Mouse (Mus musculus) liver, adult 2 months (tissue): ENCODE results near the gene Lrrc38. TPM values are rescaled to one million over a fixed set of nuclear protein-coding genes. Genes with fewer than 3 reads are reported as not detected.

ENCODE experiments used
- DNase-seq: peaks from one replicate; pipeline ENCODE4 v3.0.0-alpha.2; 2011; ENCODE audit warnings: low read depth, low spot score; ENCODE audit errors: extremely low read depth
- H3K27ac ChIP-seq: fragments of 200-500 bp; replicated peaks from 2 replicates; pipeline ENCODE4 v1.5.1; 2012; ENCODE audit warnings: low read depth, mild to moderate bottlenecking, control low read depth, inconsistent platforms, low read length; ENCODE audit not compliant: insufficient read depth
- H3K27me3 ChIP-seq: fragments of 200-500 bp; 2 replicates; pipeline ENCODE4 v1.6.1; 2012; ENCODE audit warnings: mild to moderate bottlenecking, moderate library complexity, low read length, inconsistent platforms; ENCODE audit not compliant: control insufficient read depth, insufficient read depth
- H3K36me3 ChIP-seq: fragments of 200-500 bp; 2 replicates; pipeline ENCODE4 v1.6.1; 2012; ENCODE audit warnings: low read length, inconsistent platforms; ENCODE audit not compliant: control insufficient read depth, insufficient read depth
- H3K4me1 ChIP-seq: fragments of 200-500 bp; 2 replicates; pipeline ENCODE4 v1.6.1; 2011; ENCODE audit warnings: low read length; ENCODE audit not compliant: control insufficient read depth, insufficient read depth
- H3K4me3 ChIP-seq: fragments of 200-500 bp; 2 replicates; pipeline ENCODE4 v1.5.1; 2011; ENCODE audit warnings: low read depth, mild to moderate bottlenecking, control low read depth, low read length, moderate library complexity; ENCODE audit not compliant: insufficient read depth
- H3K79me2 ChIP-seq: fragments of 200-500 bp; 2 replicates; pipeline ENCODE4 v1.6.1; 2012; ENCODE audit warnings: inconsistent platforms, mild to moderate bottlenecking, low read length, moderate library complexity; ENCODE audit not compliant: control insufficient read depth, insufficient read depth
- H3K9ac ChIP-seq: fragments of 200-500 bp; 2 replicates; pipeline ENCODE4 v1.6.1; 2012; ENCODE audit warnings: low read depth, mild to moderate bottlenecking, control low read depth, inconsistent platforms, low read length
- CTCF ChIP-seq: fragments of 200-500 bp; IDR thresholded peaks from 2 replicates; pipeline ENCODE4 v1.5.1; 2011; ENCODE audit warnings: low read depth, low read length, control low read depth
- POLR2A ChIP-seq: fragments of 200-500 bp; IDR thresholded peaks from 2 replicates; pipeline ENCODE4 v1.6.1; 2011; ENCODE audit warnings: low read length, control low read depth; ENCODE audit not compliant: insufficient read depth; ENCODE audit errors: extremely low read depth
- WGBS: fragments of 180-500 bp; shearing (Covaris S2); methylation state at CpG from one replicate; pipeline ENCODE4 v1.1.7; 2018; 5-methylcytosine and 5-hydroxymethylcytosine counted together
- polyA plus RNA-seq: library from polyadenylated mRNA; depleted of rRNA; stranded (reverse); fragments of >200 nt; gene quantifications from 2 replicates; pipeline ENCODE4 v1.2.3, GENCODE M21; 2012
- total RNA-seq: library from RNA; depleted of rRNA; stranded (reverse); fragments of >200 nt; gene quantifications from 2 replicates; pipeline ENCODE4 v1.2.3, GENCODE M21; 2014

Gene Lrrc38
- total and polyA plus RNA-seq, 2 experiments: not detected

DNA sequence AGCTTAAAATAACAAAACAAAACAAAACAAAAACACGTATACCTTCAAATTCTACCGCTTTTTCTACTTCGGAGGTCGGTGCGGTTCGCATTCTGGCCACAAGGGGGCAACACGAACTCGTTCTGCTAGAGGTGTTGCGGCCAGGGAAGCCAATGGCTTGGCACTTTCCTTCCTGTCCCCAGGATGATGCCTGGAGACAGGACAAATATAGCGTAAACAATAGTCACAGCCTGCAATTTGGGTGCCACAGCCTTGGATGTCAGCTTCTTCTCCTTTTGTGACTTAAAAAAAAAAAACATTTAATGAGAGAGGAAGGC, 24.0 kb upstream of the Lrrc38 start:
- Histone ChIP-seq H3K4me1 (no peaks in the 10 kb centered on the region), H3K9ac (no peak overlapping the region), H3K27ac (no peak overlapping the region), H3K27me3 (no peaks in the 10 kb centered on the region), H3K36me3 (no peaks in the 10 kb centered on the region), H3K79me2 (no peaks in the 10 kb centered on the region), H3K4me3 (no peak overlapping the region)
- DNase-seq: peak; percentile 19
- 2% methylated on average over 10 of the region's 10 CpGs for WGBS
- TF ChIP-seq POLR2A: no peak
- TF ChIP-seq CTCF: peak; percentile 87

DNA sequence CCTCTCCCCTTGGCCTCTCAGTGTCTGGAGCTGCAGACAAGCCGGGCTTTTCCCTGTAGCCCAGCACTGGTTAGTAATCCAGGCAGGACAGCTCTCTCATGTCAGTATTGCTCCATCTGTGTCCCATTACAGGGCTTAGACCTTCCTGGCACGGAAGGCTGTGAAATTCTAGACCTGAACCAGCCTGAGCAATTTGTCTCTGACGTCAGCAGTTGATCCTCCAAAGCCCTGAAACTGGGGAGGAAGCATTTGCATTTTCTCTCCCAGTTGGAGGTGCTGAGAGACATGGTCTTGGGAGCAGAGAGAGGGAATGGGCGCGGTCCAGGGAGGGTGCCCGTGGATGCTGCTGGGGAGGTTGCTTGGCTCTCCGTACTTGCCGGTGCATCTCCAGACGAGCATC, 19.0 kb upstream of the Lrrc38 start:
- no peaks in the 10 kb centered on the region for H3K27me3 ChIP-seq
- H3K27ac ChIP-seq: no peak overlapping the region
- no peak overlapping the region for H3K4me3 ChIP-seq
- H3K9ac ChIP-seq: no peak overlapping the region
- H3K4me1 ChIP-seq: no peaks in the 10 kb centered on the region
- 45% methylated on average over 9 of the region's 9 CpGs for WGBS
- no peaks in the 10 kb centered on the region for H3K36me3 ChIP-seq
- no peak for TF ChIP-seq POLR2A
- TF ChIP-seq CTCF: no peak
- no peaks in the 10 kb centered on the region for H3K79me2 ChIP-seq
- no peak for DNase-seq

DNA sequence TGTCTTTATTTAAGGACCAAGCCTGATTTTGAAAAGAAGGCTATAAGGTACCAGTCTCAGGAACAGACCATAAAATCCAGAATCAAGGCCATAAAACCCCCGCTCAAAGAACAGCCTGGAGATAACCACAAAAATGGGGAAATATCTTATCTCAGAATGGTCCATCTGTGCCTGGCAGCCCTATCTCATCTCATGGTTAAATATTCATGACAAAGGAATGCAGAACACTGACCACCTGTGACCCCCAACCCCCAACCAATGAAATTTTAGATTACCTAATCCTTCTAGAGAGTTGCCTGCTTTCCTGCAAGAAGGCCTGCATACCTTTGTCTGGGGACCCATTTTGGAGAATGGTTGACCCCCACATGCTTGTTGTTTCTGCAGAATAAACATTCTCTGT, 17.8 kb upstream of the Lrrc38 start:
- Histone ChIP-seq H3K79me2 (no peaks in the 10 kb centered on the region), H3K36me3 (no peaks in the 10 kb centered on the region), H3K4me1 (no peaks in the 10 kb centered on the region), H3K27me3 (no peaks in the 10 kb centered on the region), H3K4me3 (no peak overlapping the region), H3K27ac (no peak overlapping the region), H3K9ac (no peak overlapping the region)
- no peak for TF ChIP-seq POLR2A
- TF ChIP-seq CTCF: no peak
- no peak for DNase-seq
- 67% methylated on average over 1 of the region's 1 CpGs for WGBS

DNA sequence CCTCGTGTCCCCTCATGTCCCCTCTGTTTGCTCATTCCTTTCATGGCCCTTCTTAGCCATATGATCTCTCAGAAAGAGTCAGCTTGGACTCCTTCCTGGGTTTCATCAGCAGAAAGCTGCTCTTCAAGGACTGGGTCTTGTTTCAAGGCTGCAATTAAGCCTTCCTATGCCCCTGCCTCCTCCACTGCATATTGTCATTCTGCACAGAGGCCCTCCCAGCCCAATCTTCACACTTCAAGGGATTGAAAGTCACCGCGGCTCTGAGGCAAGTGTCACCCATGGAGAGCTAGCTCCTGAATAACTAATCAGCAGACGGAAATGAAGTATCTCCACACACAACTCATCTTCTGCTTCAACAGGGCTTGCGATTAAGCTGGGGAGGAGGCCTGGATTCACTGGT, 15.4 kb upstream of the Lrrc38 start:
- no peak for DNase-seq
- H3K9ac ChIP-seq: no peak overlapping the region
- H3K79me2 ChIP-seq: no peaks in the 10 kb centered on the region
- H3K36me3 ChIP-seq: no peaks in the 10 kb centered on the region
- no peak overlapping the region for H3K27ac ChIP-seq
- no peaks in the 10 kb centered on the region for H3K27me3 ChIP-seq
- 48% methylated on average over 5 of the region's 5 CpGs for WGBS
- TF ChIP-seq POLR2A (no peak), CTCF (no peak)
- no peak overlapping the region for H3K4me3 ChIP-seq
- H3K4me1 ChIP-seq: no peaks in the 10 kb centered on the region

DNA sequence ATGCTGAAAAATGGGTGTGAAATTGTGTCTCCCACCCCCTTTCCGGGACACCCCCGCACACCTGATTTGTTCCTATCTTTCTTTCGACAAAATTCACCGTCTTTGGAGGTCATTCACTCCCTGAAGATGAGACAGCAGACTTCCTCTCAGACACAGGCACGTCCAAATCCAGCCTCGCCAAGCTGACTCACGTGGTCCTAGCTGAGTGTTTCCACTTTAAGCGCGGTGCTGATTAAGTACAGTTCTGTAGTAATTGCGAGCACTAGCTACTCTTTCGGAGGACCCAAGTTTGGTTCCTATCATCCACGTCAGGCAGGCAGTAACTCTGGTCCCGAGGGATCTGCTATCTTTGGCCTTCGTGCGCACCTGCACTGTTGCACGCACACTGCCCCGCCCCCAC, 14.6 kb upstream of the Lrrc38 start:
- no peak for TF ChIP-seq CTCF
- TF ChIP-seq POLR2A: no peak
- Histone ChIP-seq H3K36me3 (no peaks in the 10 kb centered on the region), H3K27ac (no peak overlapping the region), H3K9ac (no peak overlapping the region), H3K4me1 (no peaks in the 10 kb centered on the region), H3K27me3 (no peaks in the 10 kb centered on the region), H3K79me2 (no peaks in the 10 kb centered on the region), H3K4me3 (no peak overlapping the region)
- DNase-seq: no peak
- 80% methylated on average over 17 of the region's 17 CpGs for WGBS

DNA sequence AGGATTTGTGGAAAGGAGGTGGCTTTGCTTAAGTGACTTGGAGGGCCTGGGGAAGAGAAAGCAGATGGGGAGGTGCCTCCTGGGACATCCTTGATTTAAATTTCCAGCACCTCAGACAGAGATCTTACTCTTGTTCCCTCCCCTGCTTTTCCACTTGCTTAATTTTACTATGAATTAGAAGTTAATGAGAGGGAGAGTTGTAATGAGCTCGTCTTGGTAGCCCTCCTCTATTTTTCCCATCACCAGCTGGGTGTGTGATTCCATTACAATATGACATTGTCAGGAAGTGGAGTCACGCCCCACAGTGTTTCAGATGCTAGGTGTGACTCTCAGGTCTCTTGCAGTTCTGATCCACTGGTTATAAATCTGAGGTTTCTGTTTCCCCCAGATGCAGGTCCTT, 13.5 kb upstream of the Lrrc38 start:
- no peak overlapping the region for H3K9ac ChIP-seq
- no peaks in the 10 kb centered on the region for H3K4me1 ChIP-seq
- DNase-seq: no peak
- H3K27me3 ChIP-seq: no peaks in the 10 kb centered on the region
- no peaks in the 10 kb centered on the region for H3K36me3 ChIP-seq
- WGBS: 70% methylated on average over 2 of the region's 2 CpGs
- no peak overlapping the region for H3K4me3 ChIP-seq
- TF ChIP-seq POLR2A (no peak), CTCF (no peak)
- no peak overlapping the region for H3K27ac ChIP-seq
- H3K79me2 ChIP-seq: no peaks in the 10 kb centered on the region

DNA sequence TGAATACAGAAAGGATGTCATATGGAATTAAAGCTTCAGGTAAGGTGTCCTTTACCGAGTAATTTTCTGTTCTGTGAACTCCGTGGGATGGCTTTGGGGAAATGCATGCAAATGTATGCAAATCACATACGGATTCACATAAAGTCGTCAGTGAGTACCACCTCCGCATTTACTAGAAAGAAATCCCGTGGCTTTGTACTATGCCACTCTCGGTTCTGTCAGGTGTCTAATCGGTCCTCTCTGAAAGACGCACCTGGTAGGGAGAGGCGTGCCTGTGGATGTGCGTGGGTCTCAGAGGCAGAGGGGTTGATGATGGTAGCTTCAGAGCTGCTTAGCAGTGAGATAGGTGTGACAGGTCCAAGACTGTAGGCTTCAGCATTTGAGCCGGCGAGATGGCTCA, 9.7 kb upstream of the Lrrc38 start:
- no peak overlapping the region for H3K27ac ChIP-seq

More for the DNA sequence above, 9.7 kb upstream of the Lrrc38 start:
- no peak overlapping the region for H3K4me3 ChIP-seq
- no peaks in the 10 kb centered on the region for H3K4me1 ChIP-seq
- H3K9ac ChIP-seq: no peak overlapping the region
- WGBS: 83% methylated on average over 13 of the region's 13 CpGs
- no peaks in the 10 kb centered on the region for H3K79me2 ChIP-seq
- no peaks in the 10 kb centered on the region for H3K36me3 ChIP-seq
- TF ChIP-seq POLR2A (no peak), CTCF (no peak)
- no peaks in the 10 kb centered on the region for H3K27me3 ChIP-seq
- DNase-seq: no peak
